Mouse (Mus musculus): Measurements from ENCODE around the gene Spsb3.

DNA sequence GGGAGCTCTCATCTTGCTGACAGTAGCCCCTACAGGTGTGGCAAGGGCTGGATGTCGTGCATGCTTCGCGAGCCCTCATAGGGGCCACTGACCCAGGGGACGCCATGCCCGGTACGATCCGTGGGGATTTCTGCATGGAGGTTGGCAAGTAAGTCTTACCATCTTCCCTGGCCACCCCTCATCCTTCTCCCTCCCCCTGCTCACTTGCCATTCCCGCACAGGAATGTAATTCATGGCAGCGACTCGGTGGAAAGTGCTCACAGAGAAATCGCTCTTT, 10.5 kb downstream of the Spsb3 start:
- no peak for TF ChIP-seq ELF1 (IDR thresholded peaks at IDR 0.05; ENCODE audit: low read depth, low read length)
- no peak for TF ChIP-seq USF2 (conservative IDR thresholded peaks at IDR 0.05; ENCODE audit: low read depth, low read length)
- no peak for TF ChIP-seq TBP (conservative IDR thresholded peaks at IDR 0.05; ENCODE audit: low read depth, low read length)
- no peak for TF ChIP-seq EP300 (IDR thresholded peaks at IDR 0.05; ENCODE audit: low read length)
- TF ChIP-seq ZC3H11A (IDR thresholded peaks at IDR 0.05; ENCODE audit: low read depth, low read length), result no peak
- no peak for TF ChIP-seq CTCF (conservative IDR thresholded peaks at IDR 0.05 in 1 of 2, IDR thresholded peaks at IDR 0.05 in 1 of 2; ENCODE audit: low read depth in 2 of 2, low read length in 2 of 2)
- no peak for TF ChIP-seq MYC (IDR thresholded peaks at IDR 0.05; ENCODE audit: low read depth, low read length)
- TF ChIP-seq POLR2A (IDR thresholded peaks at IDR 0.05; ENCODE audit: low read depth, low read length), result no peak
- TF ChIP-seq RAD21 (IDR thresholded peaks at IDR 0.05; ENCODE audit: low read depth, low read length), result no peak
- no peak for TF ChIP-seq SIN3A (IDR thresholded peaks at IDR 0.05; ENCODE audit: low read length)
- no peak for TF ChIP-seq MAZ (IDR thresholded peaks at IDR 0.05; ENCODE audit: low read depth, low read length)
- TF ChIP-seq JUND (conservative IDR thresholded peaks at IDR 0.05; ENCODE audit: low read depth, low read length), result no peak
- TF ChIP-seq USF1 (IDR thresholded peaks at IDR 0.05; ENCODE audit: low read depth, low read length), result no peak

All from CH12.LX (cell line).